Mouse (Mus musculus) liver, embryonic 13.5 days (tissue): ENCODE measurements around the gene Dhrs1. TPM values are rescaled to one million over a fixed set of nuclear protein-coding genes. Genes with fewer than 3 reads are reported as not detected.
"Not testable (repeated sequence)": the region's sequence is repeated elsewhere in the genome, so short reads cannot be mapped to it uniquely, and the experiment has no call there.

Source experiments
- ATAC-seq: fragments of 200-750 bp; cut with Nextera tagmentation; 2 replicates; pipeline ENCODE4 v1.8.0; 2017; ENCODE audit warnings: low read depth, mild to moderate bottlenecking, moderate number of reproducible peaks, moderate library complexity
- DNase-seq: peaks from one replicate; pipeline ENCODE4 v3.0.0; 2022
- H3K27ac ChIP-seq: fragments of 300-500 bp; sonication (generic); 2 replicates; pipeline ENCODE4 v1.5.1; 2015; ENCODE audit warnings: moderate library complexity, mild to moderate bottlenecking, inconsistent platforms
- H3K27me3 ChIP-seq: fragments of 300-500 bp; sonication (generic); 2 replicates; pipeline ENCODE4 v1.6.1; 2015; ENCODE audit warnings: mild to moderate bottlenecking, inconsistent platforms
- H3K36me3 ChIP-seq: fragments of 300-500 bp; sonication (generic); 2 replicates; pipeline ENCODE4 v1.6.1; 2015; ENCODE audit warnings: mild to moderate bottlenecking, inconsistent platforms
- H3K4me1 ChIP-seq: fragments of 300-500 bp; sonication (generic); replicated peaks from 2 replicates; pipeline ENCODE4 v1.6.1; 2015; ENCODE audit warnings: inconsistent platforms
- H3K4me2 ChIP-seq: fragments of 300-500 bp; sonication (generic); 2 replicates; pipeline ENCODE4 v1.6.1; 2015; ENCODE audit warnings: inconsistent platforms, mild to moderate bottlenecking, moderate library complexity
- H3K4me3 ChIP-seq: fragments of 300-500 bp; sonication (generic); replicated peaks from 2 replicates; pipeline ENCODE4 v1.5.1; 2015; ENCODE audit warnings: mild to moderate bottlenecking, inconsistent platforms
- H3K9ac ChIP-seq: fragments of 300-500 bp; sonication (generic); 2 replicates; pipeline ENCODE4 v1.6.1; 2015; ENCODE audit warnings: mild to moderate bottlenecking, inconsistent platforms
- H3K9me3 ChIP-seq: fragments of 300-500 bp; sonication (generic); replicated peaks from 2 replicates; pipeline ENCODE4 v1.6.1; 2016; ENCODE audit warnings: inconsistent platforms
- WGBS: fragments of 180-500 bp; shearing (Covaris S2); methylation state at CpG from one replicate; pipeline ENCODE4 v1.1.7; 2015; ENCODE audit not compliant: insufficient replicate concordance; 5-methylcytosine and 5-hydroxymethylcytosine counted together
- polyA plus RNA-seq: library from polyadenylated mRNA; unstranded; fragments of >200 nt; fragmentation: Nextera tagmentation; extraction: Ambion mirVana; gene quantifications from 2 replicates; pipeline ENCODE4 v1.2.1, GENCODE M21; 2015

Gene Dhrs1
- polyA plus RNA-seq, 1 experiment from 2014 or later: 36.4 TPM

DNA sequence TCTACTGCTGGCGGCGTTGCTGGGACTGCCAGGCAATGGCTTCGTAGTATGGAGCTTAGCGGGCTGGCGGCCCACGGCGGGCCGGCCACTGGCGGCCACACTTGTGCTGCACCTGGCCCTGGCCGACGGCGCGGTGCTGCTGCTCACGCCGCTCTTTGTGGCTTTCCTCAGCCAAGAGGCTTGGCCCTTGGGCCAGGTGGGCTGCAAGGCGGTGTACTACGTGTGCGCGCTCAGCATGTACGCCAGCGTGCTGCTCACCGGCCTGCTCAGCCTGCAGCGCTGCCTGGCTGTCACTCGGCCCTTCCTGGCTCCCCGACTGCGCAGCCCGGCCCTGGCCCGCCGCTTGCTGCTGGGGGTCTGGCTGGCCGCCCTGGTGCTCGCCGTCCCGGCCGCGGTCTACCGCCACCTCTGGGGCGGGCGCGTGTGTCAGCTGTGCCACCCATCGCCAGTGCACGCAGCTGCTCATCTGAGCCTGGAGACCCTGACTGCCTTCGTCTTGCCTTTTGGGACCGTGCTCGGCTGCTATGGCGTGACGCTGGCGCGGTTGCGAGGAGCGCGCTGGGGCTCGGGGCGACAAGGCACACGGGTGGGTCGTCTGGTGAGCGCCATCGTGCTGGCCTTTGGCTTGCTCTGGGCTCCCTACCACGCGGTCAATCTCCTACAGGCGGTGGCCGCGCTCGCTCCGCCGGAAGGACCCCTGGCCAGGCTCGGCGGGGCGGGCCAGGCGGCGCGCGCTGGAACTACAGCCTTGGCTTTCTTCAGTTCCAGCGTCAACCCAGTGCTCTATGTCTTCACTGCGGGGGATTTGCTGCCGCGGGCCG lies 16.7 kb upstream of the Dhrs1 start:
- DNase-seq (no peak), ATAC-seq (peak; percentile 18)
- no peaks in the 10 kb centered on the region for H3K36me3 ChIP-seq
- H3K9ac ChIP-seq: peak overlapping the region; percentile 71
- H3K9me3 ChIP-seq: no peaks in the 10 kb centered on the region
- WGBS: 3% methylated on average over 77 of the region's 77 CpGs
- H3K4me1 ChIP-seq: peaks cover 61% of the 10 kb centered on the region
- H3K27me3 ChIP-seq: peaks cover 60% of the 10 kb centered on the region
- H3K4me3 ChIP-seq: peak overlapping the region; percentile 58
- H3K27ac ChIP-seq: no peak overlapping the region; the same call in 1 of the 2 replicates
- H3K4me2 ChIP-seq: peak overlapping the region; percentile 79

DNA sequence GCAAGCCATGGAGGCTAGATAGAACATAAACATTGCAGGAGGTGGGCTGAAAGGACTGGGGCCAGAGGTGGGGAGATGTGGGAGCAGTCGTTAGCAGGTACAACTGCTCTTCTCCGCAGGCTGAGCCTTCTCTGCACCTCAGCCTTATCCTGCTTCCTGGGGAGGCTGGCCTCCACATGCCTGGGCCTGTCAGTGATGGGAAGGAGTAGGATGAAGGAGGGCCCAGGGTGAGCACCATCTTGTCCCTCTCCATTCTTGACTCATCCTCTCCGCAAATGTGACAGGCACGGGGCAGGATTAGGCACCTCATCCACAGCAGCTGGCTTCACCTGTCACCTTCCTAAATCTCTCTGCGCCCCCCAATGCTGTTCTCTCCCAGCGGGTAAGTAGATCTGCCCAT lies 15.7 kb upstream of the Dhrs1 start, which contains the start of gene Ltb4r2:
Gene Ltb4r2 (plus strand): TSS at position 266 of the 400 bp plus-strand sequence.
- peak within 1 kb of the TSS; percentile 71 for H3K9ac ChIP-seq
- WGBS: 74% methylated on average over 6 of the region's 6 CpGs
- H3K4me2 ChIP-seq: peak within 1 kb of the TSS; percentile 79
- H3K9me3 ChIP-seq: no peaks in the 10 kb centered on the region
- ATAC-seq (no peak), DNase-seq (no peak)
- peaks cover 7% of the 10 kb centered on the region for H3K36me3 ChIP-seq
- H3K4me3 ChIP-seq: peak within 1 kb of the TSS; percentile 58
- H3K27me3 ChIP-seq: peaks cover 52% of the 10 kb centered on the region
- H3K27ac ChIP-seq: no peak within 1 kb of the TSS
- peaks cover 62% of the 10 kb centered on the region for H3K4me1 ChIP-seq

DNA sequence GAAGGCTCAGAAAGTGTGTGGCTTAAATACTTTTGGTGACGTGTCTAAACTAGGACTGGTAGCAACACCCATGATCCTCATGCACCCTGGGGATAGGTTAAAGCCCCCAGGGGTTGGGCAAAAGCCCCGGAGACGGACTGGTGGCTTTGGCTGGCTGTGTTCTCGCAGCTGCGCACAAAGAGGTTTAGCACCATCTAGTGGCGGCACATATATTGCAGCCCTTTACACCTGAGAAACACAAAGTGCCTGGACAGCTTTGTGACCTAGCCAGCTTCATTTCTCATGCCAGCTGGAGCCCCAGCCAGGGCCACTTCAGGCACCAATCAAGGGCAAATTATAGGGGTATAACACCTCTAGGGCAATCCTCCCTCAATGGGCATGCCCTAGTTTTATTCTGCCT lies 14.7 kb upstream of the Dhrs1 start:
- 0 out of 2 replicates have a peak, but pooled peaks have one; percentile 18 for ATAC-seq
- peak; percentile 66 for DNase-seq
- not testable (repeated sequence) for H3K4me3 ChIP-seq, H3K27ac ChIP-seq, H3K9me3 ChIP-seq, H3K9ac ChIP-seq
- WGBS: under 1% methylated on average over 6 of the region's 6 CpGs
- peaks cover 18% of the 10 kb centered on the region for H3K36me3 ChIP-seq
- peaks cover 52% of the 10 kb centered on the region for H3K4me1 ChIP-seq
- peaks cover 46% of the 10 kb centered on the region for H3K27me3 ChIP-seq
- H3K4me2 ChIP-seq: peak overlapping the region; percentile 29

DNA sequence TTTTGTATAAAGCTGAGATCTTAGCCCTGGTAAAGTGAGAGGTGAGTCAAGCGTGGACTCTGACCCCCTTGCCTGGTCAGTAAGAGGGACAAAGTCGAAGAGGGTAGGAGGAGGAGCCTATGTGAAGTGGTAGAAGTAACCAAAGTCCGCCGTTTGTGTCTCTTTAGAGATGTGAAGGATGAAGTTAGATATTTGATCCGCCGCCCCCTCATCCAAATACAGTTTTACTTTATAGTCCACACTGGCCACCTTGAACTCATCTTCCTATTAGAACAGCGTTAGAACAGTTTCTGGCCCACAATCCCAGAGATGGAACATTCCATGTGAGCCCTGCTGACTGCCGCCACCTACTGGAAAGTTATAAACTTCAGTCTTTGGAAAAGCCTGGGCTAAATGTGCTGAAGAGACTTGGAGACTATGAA lies 12.9 kb upstream of the Dhrs1 start, which contains the start of gene Cideb:
Gene Cideb (minus strand): TSS at position 96 of the 422 bp plus-strand sequence.
- 12% methylated on average over 8 of the region's 8 CpGs for WGBS
- H3K27me3 ChIP-seq: peaks cover 30% of the 10 kb centered on the region
- no peaks in the 10 kb centered on the region for H3K9me3 ChIP-seq
- DNase-seq (no peak), ATAC-seq (peak; percentile 34)
- H3K4me3 ChIP-seq: peak within 1 kb of the TSS; percentile 32
- peaks cover 35% of the 10 kb centered on the region for H3K36me3 ChIP-seq
- H3K27ac ChIP-seq: peak within 1 kb of the TSS; percentile 69
- peak within 1 kb of the TSS; percentile 43 for H3K4me2 ChIP-seq
- H3K4me1 ChIP-seq: peaks cover 43% of the 10 kb centered on the region
- peak within 1 kb of the TSS; percentile 5; the same call in 1 of the 2 replicates for H3K9ac ChIP-seq

DNA sequence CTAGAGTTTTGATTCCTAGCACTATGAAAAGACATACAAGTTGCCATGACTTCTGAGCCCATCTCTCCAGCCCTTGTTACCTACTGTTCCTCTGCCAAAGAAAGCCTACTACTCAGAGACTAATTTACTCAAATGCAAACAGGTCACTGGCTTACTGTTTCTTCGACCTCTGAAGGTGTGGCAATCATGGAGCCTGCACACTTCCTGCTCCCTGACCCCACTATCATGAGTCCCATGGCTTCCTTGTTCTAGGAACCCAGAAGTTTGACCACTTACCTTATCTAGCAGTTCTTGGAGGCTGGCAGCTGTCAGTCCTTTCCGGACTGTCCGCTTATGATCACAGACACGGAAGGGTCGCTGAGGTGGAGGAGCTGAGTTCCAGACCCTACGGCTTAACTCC lies 12.1 kb upstream of the Dhrs1 start:
- no peaks in the 10 kb centered on the region for H3K9me3 ChIP-seq
- H3K4me1 ChIP-seq: peaks cover 35% of the 10 kb centered on the region
- DNase-seq: no peak
- peak overlapping the region; percentile 43 for H3K4me2 ChIP-seq
- peak overlapping the region; percentile 69; the same call in 1 of the 2 replicates for H3K27ac ChIP-seq
- ATAC-seq: no peak
- H3K9ac ChIP-seq: peak overlapping the region; percentile 5; the same call in 1 of the 2 replicates
- H3K4me3 ChIP-seq: peak overlapping the region; percentile 32
- 12% methylated on average over 6 of the region's 6 CpGs for WGBS
- H3K36me3 ChIP-seq: peaks cover 43% of the 10 kb centered on the region
- peaks cover 22% of the 10 kb centered on the region for H3K27me3 ChIP-seq

DNA sequence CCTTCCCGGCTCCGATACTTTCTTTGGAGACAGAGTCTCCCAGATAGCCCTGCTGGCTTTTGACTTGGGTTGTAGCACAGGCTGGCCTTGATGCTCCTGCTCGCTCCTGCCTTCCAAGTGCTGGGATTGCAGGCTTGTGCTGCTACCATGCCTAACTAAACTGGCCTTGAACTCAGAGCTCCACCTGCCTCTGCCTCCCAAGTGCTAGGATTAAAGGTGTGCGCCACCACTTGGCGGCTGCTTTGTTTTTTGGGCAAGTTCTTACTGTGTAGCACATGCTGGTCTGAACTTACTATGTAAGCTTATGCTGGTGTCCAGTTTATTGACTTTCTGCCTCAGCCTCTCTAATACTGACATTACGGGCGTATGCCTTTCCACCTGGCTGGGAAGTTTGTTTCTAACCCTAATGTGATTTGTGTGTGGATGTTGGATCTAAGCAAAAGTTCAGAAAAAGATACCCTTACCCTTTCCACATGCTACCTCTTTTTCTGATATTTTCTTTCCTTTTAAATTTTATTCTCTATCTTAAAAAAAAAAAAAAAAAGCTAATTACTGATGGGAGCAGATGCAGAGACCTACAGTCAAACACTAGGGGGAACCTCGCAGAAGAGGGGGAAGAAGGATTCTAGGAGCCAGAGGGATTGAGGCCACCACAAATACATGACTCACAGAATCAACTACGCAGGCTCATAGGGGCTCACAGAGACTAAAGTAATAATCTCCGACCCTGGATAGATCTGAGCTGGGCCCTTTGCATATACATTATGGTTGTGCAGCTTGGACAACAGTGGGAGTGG lies 1.8 kb upstream of the Dhrs1 start:
- H3K4me3 ChIP-seq: peak overlapping the region; percentile 86
- H3K36me3 ChIP-seq: peaks cover 47% of the 10 kb centered on the region
- no peaks in the 10 kb centered on the region for H3K27me3 ChIP-seq
- no peak for ATAC-seq
- H3K27ac ChIP-seq: 0 out of 2 replicates have a peak overlapping the region, but pooled peaks have one; percentile 31
- H3K4me1 ChIP-seq: peaks cover 39% of the 10 kb centered on the region
- peak overlapping the region; percentile 93 for H3K4me2 ChIP-seq
- no peaks in the 10 kb centered on the region for H3K9me3 ChIP-seq
- no peak for DNase-seq
- peak overlapping the region; percentile 86 for H3K9ac ChIP-seq
- 76% methylated on average over 10 of the region's 10 CpGs for WGBS

DNA sequence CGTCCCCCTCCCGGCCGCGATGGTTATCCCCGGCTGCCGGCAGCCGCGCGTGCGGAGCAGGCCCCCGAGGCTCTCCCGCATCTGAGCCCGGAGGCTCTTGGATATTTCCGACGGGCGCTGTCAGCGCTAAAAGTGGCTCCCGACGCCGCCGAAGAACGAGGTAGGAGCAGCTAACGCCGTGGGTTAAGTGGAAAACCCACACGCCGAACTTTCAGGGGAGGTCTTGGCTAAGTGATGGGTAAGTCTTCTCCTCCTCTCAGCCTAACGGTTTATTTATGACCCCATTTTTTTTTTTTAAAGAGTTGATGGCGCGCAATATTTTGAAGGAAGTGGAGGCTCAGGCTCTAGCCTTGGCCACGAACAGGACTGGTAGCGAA lies 359 bp upstream of the Dhrs1 start:
- Histone ChIP-seq H3K4me3 (peak overlapping the region; percentile 86), H3K4me2 (peak overlapping the region; percentile 93), H3K9ac (peak overlapping the region; percentile 86), H3K9me3 (no peaks in the 10 kb centered on the region), H3K36me3 (peaks cover 38% of the 10 kb centered on the region), H3K4me1 (peaks cover 39% of the 10 kb centered on the region), H3K27me3 (no peaks in the 10 kb centered on the region), H3K27ac (peak overlapping the region; percentile 72)
- WGBS: under 1% methylated on average over 25 of the region's 31 CpGs
- ATAC-seq: no peak
- DNase-seq: no peak

DNA sequence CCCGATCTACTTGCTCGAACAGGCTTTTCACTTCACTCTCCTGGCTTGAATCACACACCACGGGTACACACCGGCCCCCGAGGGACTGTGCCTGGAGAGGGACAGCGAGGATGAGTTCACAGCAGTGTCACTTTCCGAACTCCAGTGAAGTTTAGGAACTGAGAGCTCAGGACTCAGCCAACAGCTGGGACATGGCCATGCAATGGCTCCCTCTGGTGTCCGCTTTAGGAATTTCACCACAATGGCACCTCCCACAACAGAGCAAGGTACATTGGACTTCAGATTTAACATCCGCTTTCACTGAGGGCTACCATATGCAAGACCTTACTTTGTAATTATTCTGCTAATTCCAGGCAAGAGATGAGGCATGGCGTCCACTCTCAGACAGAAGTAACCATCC lies 1.8 kb downstream of the Dhrs1 start:
- peaks cover 33% of the 10 kb centered on the region for H3K36me3 ChIP-seq
- no peaks in the 10 kb centered on the region for H3K9me3 ChIP-seq
- H3K27ac ChIP-seq: 0 out of 2 replicates have a peak overlapping the region, but pooled peaks have one; percentile 9
- WGBS: 18% methylated on average over 10 of the region's 10 CpGs
- peaks cover 39% of the 10 kb centered on the region for H3K4me1 ChIP-seq
- no peaks in the 10 kb centered on the region for H3K27me3 ChIP-seq
- H3K4me2 ChIP-seq: peak overlapping the region; percentile 23
- no peak overlapping the region for H3K4me3 ChIP-seq
- DNase-seq (peak; percentile 75), ATAC-seq (peak; percentile 27; the same call in 1 of the 2 replicates)
- peak overlapping the region; percentile 37; the same call in 1 of the 2 replicates for H3K9ac ChIP-seq

DNA sequence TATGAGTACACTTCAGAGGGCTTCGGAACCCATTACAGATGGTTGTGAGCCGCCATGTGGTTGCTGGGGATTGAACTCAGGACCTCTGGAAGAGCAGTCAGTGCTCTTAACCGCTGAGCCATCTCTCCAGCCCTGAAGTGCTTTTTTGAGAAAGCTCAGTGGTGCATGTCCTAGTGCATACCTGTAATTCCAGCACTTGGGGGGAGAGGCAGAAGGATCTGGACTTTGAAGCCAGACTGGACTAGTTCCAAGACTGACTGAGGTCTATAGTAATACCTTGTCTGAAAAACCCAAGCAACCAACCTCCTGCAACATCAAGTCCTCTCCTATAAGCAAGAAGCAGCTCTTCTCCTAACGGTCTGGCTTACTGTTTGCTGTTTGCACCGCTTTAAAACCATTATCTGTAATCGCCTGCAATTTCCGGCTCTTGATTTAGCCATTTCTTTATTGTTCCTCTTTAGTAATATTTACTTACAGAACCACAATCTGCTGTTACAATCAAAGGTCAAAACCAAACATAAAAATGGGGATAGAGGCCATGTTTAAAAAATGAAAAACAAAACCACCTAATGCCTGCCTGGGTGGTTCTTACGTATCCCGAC lies 8.3 kb downstream of the Dhrs1 start:
- WGBS: 73% methylated on average over 9 of the region's 9 CpGs
- ATAC-seq: no peak
- H3K36me3 ChIP-seq: peaks cover 28% of the 10 kb centered on the region

DNA sequence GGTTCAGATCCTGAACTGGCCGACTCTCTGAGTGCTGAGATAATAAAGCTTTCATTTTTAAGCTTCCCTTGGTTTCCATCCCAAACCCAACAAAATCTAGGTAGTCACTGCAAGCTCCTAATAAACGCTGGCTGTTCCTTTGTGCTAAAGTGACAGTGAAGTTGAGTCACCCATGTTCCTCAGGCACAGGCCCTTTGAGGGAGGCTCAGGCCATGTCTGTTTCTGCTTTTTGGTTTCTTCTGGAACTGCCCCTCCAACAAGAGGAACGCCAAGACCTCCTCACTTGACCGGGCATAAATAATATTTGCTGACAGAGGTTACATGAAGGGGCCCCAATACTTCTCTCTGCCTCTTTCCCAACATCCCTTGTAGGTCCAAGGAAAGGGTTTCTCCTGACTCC lies 9.7 kb downstream of the Dhrs1 start:
- H3K36me3 ChIP-seq: peaks cover 22% of the 10 kb centered on the region
- 0 out of 2 replicates have a peak, but pooled peaks cover 3% of the 10 kb centered on the region for H3K4me1 ChIP-seq
- no peak overlapping the region for H3K4me3 ChIP-seq
- no peak overlapping the region for H3K27ac ChIP-seq
- DNase-seq (no peak), ATAC-seq (no peak)
- H3K27me3 ChIP-seq: 0 out of 2 replicates have a peak, but pooled peaks cover 5% of the 10 kb centered on the region
- no peaks in the 10 kb centered on the region for H3K9me3 ChIP-seq
- H3K9ac ChIP-seq: no peak overlapping the region
- no peak overlapping the region for H3K4me2 ChIP-seq
- WGBS: 63% methylated on average over 4 of the region's 4 CpGs

More for the DNA sequence above, 8.3 kb downstream of the Dhrs1 start:
- H3K27me3 ChIP-seq: 0 out of 2 replicates have a peak, but pooled peaks cover 5% of the 10 kb centered on the region
- no peak overlapping the region for H3K4me2 ChIP-seq
- no peak overlapping the region for H3K9ac ChIP-seq
- no peak for DNase-seq
- no peaks in the 10 kb centered on the region for H3K9me3 ChIP-seq
- H3K4me3 ChIP-seq: no peak overlapping the region
- H3K27ac ChIP-seq: no peak overlapping the region
- H3K4me1 ChIP-seq: no peaks in the 10 kb centered on the region
